Mouse (Mus musculus) megakaryocyte, adult 5-6 weeks (primary cell): Measurements from ENCODE around the gene Tomm34. TPM values are rescaled to one million over a fixed set of nuclear protein-coding genes. Genes with fewer than 3 reads are reported as not detected.

ENCODE experiments used
- ATAC-seq: 2 replicates; pipeline ENCODE4 v1.8.0; 2016; ENCODE audit warnings: mild to moderate bottlenecking, inconsistent platforms; ENCODE audit not compliant: poor library complexity, severe bottlenecking
- total RNA-seq, 2 experiments: library from RNA; stranded (forward) in 1 of 2; stranded (reverse) in 1 of 2; fragments of 153-499, 151-499 nt in 1 of 2; fragments of 221-1000, 200-1000 nt in 1 of 2; gene quantifications; 2 replicates each; pipeline versions ENCODE4 v1.2.3 to v1.2.4; 2015 to 2017

The Tomm34 gene
- total RNA-seq, 2 experiments from 2014 or later = 45.3 to 48.3 TPM

DNA sequence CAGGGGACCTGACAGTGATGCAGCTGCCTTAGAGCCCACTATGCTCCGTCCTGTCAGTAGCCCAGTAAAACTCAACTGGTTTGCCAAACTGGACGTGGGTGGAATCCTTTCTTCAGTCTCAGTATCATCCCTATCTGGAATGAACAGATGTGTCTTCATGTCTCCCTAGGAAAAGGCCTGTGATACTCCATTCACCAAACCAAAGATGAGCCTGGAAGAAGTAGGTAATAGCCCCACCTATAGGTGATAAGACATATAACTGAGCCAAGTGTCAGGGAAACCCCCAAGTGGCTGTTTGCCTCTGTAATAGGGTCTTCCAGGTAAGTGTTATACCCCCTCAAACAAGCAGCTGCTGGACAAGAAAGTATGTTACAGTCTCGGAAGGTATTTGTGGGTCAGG lies 52.1 kb downstream of the Tomm34 start:
- ATAC-seq = peak; percentile 30; the same call in 1 of the 2 replicates

DNA sequence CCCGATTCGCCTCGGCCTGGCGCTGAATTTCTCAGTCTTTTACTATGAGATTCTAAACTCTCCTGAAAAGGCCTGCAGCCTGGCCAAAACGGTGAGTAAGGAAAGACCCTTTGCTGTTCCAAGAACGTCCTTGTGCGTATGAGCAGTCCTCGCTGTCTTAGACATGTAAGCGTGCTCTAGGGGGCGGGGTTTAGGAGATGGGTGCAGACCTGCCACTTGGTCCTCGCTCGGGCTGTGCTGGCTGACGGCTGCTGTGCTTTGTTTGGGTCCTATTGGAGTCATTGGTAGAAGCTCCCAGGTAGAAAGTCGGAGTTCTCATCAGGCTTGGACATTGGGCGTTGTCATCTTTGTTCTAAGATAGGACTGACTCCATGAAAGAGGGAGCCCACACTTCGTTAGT lies 55.7 kb downstream of the Tomm34 start:
- ATAC-seq = no peak

DNA sequence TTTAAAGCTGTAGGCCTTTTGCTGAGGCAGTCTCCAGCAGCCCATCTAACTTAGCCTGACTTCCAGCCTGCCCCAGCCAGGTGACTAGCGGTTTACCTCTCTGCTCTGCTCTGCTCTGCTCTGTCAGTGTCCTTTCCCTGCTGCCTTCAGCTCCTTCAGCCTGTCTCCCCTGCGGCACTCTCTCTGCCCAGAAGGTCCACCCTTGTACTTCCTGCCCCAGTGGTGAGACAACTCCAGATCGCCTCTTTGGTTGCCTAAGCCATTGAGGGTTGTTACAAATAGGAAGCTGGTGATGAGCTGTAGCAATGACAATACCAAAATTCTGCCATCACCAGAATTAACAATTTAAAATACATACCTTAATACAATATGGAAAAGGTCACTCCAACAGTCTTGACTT lies 60.0 kb downstream of the Tomm34 start:
- peak; percentile 91 for ATAC-seq

- no peak for ATAC-seq
Observed at GRCm38 (mm10) chr2:164010496-164010895, 60.5 kb downstream of the Tomm34 start.

DNA sequence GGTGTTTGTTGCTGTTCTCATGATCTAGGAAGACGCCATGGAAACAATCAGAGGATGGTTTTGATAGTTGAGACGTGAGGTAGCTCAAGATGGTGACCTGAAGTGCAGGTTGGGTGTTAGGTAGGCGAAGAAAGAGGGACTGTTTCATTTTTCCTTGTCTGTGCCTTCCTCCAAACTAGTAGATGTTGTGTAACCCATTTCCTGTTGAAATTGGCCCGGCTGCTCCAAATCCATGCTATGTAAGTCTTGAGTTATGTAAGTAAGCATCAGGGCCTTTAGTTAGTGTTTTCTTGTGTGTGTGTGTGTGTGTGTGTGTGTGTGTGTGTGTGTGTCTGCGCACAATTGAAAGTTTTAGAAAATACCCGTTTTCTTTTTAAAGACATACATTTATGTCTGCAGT lies 61.7 kb downstream of the Tomm34 start:
- ATAC-seq = peak; percentile 12; the same call in 1 of the 2 replicates

GRCm38 (mm10) chr2:164007987-164008545 lies 62.9 kb downstream of the Tomm34 start:
- no peak for ATAC-seq

GRCm38 (mm10) chr2:164007547-164007946 lies 63.4 kb downstream of the Tomm34 start:
- no peak for ATAC-seq

- peak; percentile 67 for ATAC-seq
Observed at GRCm38 (mm10) chr2:164006932-164007331, 64.0 kb downstream of the Tomm34 start.

- no peak for ATAC-seq
Observed at GRCm38 (mm10) chr2:164004503-164004902, 66.5 kb downstream of the Tomm34 start.

Other genes starting within 250 kb of the Tomm34 start
- not detected in 2 replicates for gene Kcnk15, start 217.5 kb downstream of the Tomm34 start, total RNA-seq (2015)
- not detected in 2 replicates for gene Kcnk15, start 217.5 kb downstream of the Tomm34 start, total RNA-seq (2017)
- gene Rims4, start 152.5 kb downstream of the Tomm34 start, total RNA-seq (2015) = not detected in 2 replicates
- not detected in 2 replicates for gene Rims4, start 152.5 kb downstream of the Tomm34 start, total RNA-seq (2017)
- gene Ywhab, start 76.2 kb downstream of the Tomm34 start, total RNA-seq (2015) = 176 and 197 TPM in 2 replicates
- gene Ywhab, start 76.2 kb downstream of the Tomm34 start, total RNA-seq (2017) = 73.5 and 93.5 TPM in 2 replicates
- 12.9 and 19.1 TPM in 2 replicates for gene Pabpc1l, start 45.7 kb downstream of the Tomm34 start, total RNA-seq (2015)
- gene Pabpc1l, start 45.7 kb downstream of the Tomm34 start, total RNA-seq (2017) = 2.5 and 4.8 TPM in 2 replicates
- 227 and 248 TPM in 2 replicates for gene Stk4, start 847 bp downstream of the Tomm34 start, total RNA-seq (2015)
- 185 and 193 TPM in 2 replicates for gene Stk4, start 847 bp downstream of the Tomm34 start, total RNA-seq (2017)
- not detected in 2 replicates for gene Kcns1, start 99.9 kb upstream of the Tomm34 start, total RNA-seq (2015)
- gene Kcns1, start 99.9 kb upstream of the Tomm34 start, total RNA-seq (2017) = not detected in 2 replicates
- gene Wfdc5, start 111.6 kb upstream of the Tomm34 start, total RNA-seq (2015) = not detected in 2 replicates
- not detected in 2 replicates for gene Wfdc5, start 111.6 kb upstream of the Tomm34 start, total RNA-seq (2017)
- gene Wfdc12, start 119.4 kb upstream of the Tomm34 start, total RNA-seq (2015) = not detected in 2 replicates
- not detected in 2 replicates for gene Wfdc12, start 119.4 kb upstream of the Tomm34 start, total RNA-seq (2017)
- gene Wfdc15a, start 129.0 kb upstream of the Tomm34 start, total RNA-seq (2015) = not detected in 2 replicates
- not detected in 2 replicates for gene Wfdc15a, start 129.0 kb upstream of the Tomm34 start, total RNA-seq (2017)
- not detected in 2 replicates for gene Wfdc15b, start 150.5 kb upstream of the Tomm34 start, total RNA-seq (2015)
- gene Wfdc15b, start 150.5 kb upstream of the Tomm34 start, total RNA-seq (2017) = not detected in 2 replicates
- gene Svs2, start 167.3 kb upstream of the Tomm34 start, total RNA-seq (2015) = not detected in 2 replicates
- gene Svs2, start 167.3 kb upstream of the Tomm34 start, total RNA-seq (2017) = not detected in 2 replicates
- not detected in 2 replicates for gene Svs3b, start 185.5 kb upstream of the Tomm34 start, total RNA-seq (2015)
- not detected in 2 replicates for gene Svs3b, start 185.5 kb upstream of the Tomm34 start, total RNA-seq (2017)
- not detected in 2 replicates for gene Svs4, start 207.3 kb upstream of the Tomm34 start, total RNA-seq (2015)
- not detected in 2 replicates for gene Svs4, start 207.3 kb upstream of the Tomm34 start, total RNA-seq (2017)
- gene Svs3a, start 218.1 kb upstream of the Tomm34 start, total RNA-seq (2015) = not detected in 2 replicates
- gene Svs3a, start 218.1 kb upstream of the Tomm34 start, total RNA-seq (2017) = not detected in 2 replicates
- not detected in 2 replicates for gene Svs6, start 245.6 kb upstream of the Tomm34 start, total RNA-seq (2015)
- gene Svs6, start 245.6 kb upstream of the Tomm34 start, total RNA-seq (2017) = not detected in 2 replicates